Mouse (Mus musculus) gastrocnemius, adult 8-10 months (tissue): ENCODE data around the gene Enoph1. TPM values are rescaled to one million over a fixed set of nuclear protein-coding genes. Genes with fewer than 3 reads are reported as not detected.

Experiments used
- DNase-seq, 2 experiments: peaks; one replicate each; pipeline ENCODE4 v3.0.0; 2022; ENCODE audit warnings: low spot score in 2 of 2
- total RNA-seq, 4 experiments: library from RNA; stranded (reverse); gene quantifications; 2 replicates each; pipeline ENCODE4 v1.2.4; 2022

Enoph1 gene
- total RNA-seq = 1 to 10 TPM; 6.9 to 9.8 (median 8.3) TPM

DNA sequence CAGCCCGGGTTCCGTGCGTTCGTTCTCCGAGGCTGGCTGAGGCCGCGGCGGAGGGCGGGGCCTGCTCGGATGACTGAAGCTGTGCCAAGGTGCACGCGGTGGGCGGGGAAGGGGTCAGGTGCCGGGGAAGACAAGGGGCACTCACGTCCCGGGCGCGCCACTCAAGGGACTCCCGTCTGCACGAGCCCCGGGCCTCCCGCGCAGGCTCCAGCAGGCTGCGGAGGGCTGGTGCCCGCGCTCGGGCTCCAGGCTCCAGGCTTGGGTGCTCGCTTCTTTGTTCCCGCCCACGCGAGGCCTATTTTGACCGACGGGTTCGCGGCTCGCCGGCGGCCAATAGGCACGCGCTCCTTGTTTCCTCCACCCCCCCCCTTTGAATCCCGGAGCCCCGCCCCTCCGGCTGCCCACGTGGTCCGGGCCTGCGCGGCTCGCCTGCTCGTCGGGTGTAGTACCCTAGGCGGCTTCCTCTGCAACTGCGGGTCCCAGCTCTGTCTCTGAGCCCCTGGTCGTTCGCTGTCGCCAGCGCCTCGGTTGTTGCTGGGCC is at the start of gene Enoph1, which contains the start of gene Hnrnpdl:
Gene Enoph1, plus strand, starts transcription at position 384 of the 541 bp plus-strand sequence.
Gene Hnrnpdl, minus strand, starts transcription at position 63 of the 541 bp plus-strand sequence.
- DNase-seq = peak; percentile 87 to 90

DNA sequence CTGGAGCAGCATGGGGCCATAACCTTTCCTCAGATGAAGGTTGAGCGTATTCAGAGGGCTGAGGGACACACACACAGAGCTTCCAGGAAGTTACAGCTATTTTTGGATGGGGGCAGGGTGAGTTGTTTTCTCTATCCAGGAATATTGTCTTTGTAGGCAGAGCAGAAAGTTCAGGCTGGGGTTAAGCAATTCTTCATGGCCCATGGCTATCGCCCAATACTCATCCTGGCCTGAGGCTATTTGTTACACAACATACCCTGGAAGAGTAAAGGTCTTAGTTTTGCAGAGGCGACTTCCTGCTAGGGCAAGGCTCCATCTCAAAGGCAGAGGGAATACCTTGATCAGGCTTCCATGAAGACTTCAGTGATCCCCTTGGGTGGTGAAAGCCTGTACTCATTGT is 45.6 kb upstream of the Enoph1 start:
- DNase-seq = no peak

DNA sequence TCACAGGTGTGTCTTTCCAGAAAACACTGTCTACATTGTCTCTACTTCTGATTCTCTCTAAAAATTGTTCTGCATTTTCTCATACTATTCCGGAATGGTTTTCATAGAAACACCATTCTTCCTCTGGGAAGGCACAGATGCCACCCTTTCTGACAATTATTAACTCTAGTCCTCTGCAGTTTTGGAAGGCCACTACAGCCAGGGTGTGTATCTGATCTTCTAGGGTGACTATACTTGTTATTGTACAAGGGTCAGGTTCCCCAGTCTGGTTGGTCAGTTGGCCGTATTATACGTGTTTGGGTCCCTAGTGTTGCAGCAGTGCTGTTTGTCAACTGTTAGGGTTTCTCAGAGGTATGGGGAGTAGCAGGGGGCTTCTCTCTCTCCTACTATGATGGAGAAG is 45.1 kb upstream of the Enoph1 start:
- DNase-seq = no peak

DNA sequence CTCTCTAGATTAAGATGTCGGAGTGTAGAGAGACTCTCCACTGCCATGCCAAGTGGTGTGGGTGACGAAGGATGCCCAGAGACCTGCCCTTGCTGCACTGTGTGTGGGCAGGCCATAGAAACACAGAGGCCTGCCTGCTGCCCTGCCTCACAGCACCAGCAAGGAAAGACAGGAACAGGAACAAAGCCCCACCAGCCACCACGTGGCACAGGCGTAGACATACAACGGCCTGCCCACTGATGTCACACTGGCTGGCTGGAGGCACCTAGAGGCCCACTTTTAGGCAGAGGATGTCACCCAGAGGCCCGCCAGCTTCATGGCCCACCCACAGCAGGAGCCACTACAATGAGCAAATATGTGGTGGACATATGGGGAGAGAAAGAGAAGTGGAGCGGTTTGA is 39.7 kb upstream of the Enoph1 start:
- no peak for DNase-seq

DNA sequence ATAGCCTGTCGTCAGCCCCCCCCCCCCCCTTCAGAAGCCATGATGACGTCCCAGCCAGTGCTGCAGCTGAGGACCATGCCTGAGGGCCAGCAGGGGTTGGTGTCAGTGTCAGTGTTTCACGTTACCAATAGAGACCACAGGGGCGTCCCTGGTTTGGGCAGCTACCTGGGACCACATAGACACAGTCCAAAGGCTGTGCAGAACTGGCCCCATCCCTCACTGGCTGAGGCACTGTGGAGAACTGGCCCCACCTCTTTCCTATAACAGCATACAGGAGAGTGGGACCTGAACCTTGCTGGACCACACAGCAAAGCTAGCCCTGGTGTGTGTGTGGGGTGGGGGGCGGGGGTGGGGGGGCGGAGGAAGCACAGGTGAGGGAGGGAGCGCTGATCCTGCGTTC is 39.3 kb upstream of the Enoph1 start:
- DNase-seq = no peak

DNA sequence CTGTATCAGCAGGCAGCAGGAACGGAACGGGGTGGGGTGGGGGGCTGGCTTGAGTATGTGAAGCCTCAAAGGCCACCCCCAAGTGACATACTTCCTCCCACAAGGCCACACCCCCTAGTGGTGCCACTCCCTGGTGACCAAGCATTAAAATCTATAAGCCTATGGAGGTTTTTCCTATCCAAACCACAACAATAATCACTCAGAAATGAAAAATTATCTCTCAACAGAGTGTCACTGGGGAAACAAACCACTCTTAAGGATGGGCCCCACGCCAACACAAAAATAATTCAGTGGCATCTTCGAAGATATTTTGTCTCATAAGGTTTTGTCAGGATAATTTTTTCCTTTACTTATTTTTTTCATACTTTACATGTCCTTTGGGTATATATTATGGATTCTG is 35.9 kb upstream of the Enoph1 start:
- DNase-seq = no peak

DNA sequence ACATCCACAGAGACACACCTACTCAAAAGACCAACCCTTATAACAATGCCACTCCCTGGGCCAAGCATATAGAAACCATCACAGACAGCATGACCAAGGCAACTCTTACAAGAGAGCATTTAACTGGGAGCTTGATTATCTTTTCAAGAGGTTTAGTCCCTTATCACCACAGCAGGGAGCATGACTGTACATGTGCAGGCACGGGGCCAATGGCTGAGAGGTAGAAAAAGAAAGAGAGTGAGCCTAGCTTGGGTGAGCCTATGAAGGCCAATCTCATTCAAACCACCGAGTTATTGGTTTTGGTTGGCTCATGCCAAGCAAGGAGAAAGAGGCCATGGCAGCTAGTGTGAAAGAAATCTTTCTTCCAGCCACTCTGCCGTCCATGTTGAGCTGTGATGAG is 34.4 kb upstream of the Enoph1 start:
- no peak for DNase-seq

DNA sequence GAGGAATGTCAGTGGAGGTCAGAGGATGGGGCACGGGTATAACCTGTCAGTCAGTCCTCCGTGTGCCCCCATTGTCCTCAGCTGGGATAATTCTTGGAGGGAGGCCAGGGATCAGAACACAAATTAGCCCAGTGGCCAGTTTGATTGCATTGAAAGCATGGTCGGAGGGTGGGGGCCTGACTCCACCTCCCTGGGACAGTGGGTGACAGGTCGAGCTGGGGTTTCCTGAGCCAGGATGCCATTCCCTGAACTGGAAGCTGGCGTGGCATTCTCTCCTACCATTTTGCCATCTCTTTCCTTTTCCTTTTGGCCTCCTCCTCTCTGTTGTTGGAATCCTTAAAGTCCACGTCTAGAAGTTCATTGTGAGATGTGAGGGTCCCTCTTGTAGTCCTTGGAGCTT is 33.9 kb upstream of the Enoph1 start:
- no peak for DNase-seq

DNA sequence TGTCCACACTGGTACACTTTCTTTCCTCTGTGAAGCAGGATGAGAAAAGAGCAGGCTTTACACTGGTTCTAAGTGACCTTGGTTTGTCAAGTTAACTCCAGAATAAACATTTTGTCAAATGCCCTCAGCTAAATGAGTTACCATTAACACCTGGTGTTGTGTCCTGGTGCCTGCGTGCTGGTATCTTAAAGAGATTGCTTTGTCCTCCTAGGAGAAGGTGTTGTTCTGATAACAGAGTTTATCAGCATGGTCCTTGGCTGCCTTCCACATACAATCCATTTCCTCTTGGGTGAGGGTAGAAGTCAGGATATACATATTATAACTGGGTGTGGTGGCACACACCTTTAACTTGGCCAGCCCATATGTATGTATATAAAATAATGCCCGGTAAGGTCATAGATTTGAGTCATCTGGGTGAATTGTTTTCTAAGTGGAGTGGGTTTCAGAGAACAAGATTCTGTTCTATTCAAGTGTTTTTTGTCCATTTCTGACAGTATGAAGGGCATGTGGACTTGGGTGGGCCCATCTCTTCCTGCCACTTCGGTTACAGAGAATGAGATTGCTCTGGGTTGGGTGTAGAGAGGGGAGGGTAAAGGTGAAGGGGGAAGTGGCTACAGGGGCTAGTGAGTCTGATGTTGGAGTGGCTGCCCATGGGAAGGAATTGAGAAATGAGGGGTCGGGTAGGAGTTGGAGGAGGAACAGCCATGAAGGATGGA is 33.3 kb upstream of the Enoph1 start:
- no peak for DNase-seq

DNA sequence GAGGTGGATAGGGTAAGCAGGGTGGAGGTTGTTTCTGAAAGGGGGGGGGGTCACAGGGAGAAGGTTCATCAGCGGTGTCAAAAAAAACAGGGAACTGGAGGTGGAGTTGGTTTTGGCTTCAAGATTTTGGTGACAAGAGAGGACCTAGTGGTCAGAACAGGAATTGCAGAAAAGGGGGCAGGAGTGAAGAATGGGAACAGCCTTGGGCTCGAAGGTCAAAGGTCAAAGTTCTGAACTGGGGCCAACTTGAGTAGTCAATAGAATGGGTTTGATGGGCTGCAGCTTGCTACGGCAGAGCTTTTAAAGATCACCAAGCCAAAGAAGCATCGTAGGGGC is 32.8 kb upstream of the Enoph1 start:
- no peak for DNase-seq

DNA sequence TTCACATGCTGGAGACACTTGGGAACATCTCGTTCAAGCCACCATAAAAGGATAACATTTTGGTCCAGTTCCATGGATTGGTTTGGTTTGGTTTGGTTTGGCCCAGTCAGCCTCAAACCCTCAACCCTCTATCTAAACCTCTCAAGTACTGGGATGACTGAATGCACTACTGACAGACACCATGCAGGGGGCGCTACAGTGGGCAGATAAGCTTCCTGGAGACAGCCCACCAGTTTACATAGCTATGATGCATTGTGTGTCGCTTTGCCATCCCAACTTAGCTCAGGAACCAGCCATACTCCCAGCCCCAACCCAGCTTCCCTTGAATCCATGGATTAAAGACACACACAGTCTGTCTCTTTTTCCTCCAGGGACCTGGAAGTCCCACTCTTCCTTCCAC is 31.3 kb upstream of the Enoph1 start:
- DNase-seq = no peak

DNA sequence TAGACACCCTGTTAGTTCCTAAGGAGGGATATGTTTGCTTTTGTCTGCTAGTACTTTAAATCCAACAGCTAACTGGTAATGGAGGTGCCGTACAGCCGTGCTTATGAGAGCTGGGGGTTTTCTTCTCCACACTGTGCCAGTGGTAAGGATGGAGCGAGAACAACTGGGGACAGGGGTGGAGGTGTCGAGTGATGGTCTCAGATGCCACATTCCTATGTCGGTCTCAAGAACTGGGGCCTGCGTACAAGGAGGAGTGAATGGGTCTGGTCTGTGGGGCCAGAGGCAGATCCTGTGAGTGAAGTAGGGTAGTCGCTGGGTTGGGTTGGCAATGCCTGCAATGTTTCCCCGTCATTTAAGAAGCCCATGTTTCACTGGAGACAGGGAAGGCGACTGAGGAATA is 27.2 kb upstream of the Enoph1 start:
- DNase-seq = no peak

DNA sequence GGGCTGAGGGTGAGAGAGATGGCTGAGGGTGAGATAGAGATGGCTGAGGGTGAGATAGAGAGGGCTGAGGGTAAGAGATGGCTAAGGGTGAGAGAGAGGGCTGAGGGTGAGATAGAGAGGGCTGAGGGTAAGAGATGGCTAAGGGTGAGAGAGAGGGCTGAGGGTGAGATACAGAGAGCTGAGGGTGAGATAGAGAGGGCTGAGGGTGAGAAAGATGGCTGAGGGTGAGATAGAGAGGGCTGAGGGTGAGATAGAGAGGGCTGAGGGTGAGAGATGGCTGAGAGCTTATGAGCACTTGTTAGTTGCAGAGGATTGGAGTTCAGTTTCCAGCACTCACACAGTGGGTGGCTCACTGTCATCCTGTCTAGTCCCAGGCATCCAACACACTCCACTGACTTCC is 19.7 kb upstream of the Enoph1 start:
- no peak for DNase-seq

DNA sequence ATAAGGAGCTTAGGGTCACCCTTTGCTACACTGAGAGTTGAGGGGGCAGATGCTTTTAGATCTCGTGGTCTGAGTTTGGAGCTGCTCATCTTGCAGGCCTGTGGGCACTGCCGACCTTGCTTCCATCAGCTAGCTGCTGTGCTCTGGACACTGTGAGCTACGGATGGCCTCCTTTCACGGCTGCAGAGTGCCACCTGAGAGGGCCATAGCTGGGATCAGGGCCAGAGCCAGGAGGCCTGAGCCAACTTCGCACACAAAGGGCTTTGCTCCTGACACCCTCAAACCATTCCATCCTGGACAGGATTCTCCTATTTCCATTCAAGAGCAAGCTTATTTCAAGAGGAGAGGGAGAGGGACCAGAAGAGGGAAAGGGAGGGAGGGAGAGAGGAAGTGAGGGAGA is 15.4 kb upstream of the Enoph1 start:
- no peak for DNase-seq

DNA sequence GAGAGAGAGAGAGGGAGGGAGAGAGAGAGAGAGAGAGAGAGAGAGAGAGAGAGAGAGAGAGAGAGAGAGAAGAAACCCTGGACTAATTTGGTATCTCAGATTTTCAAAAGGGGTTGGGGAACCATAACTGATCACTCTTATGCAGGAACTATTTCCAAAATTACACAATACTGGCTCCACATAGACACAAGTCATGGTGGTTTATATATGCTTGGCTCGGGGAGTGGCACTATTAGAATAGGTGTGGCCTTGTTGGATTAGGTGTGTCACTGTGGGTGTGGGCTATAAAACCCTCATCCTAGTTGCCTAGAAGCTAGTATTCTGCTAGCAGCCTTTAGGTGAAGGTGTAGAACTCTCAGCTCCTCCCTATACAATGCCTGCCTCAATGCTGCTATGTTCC is 14.9 kb upstream of the Enoph1 start:
- DNase-seq = no peak

DNA sequence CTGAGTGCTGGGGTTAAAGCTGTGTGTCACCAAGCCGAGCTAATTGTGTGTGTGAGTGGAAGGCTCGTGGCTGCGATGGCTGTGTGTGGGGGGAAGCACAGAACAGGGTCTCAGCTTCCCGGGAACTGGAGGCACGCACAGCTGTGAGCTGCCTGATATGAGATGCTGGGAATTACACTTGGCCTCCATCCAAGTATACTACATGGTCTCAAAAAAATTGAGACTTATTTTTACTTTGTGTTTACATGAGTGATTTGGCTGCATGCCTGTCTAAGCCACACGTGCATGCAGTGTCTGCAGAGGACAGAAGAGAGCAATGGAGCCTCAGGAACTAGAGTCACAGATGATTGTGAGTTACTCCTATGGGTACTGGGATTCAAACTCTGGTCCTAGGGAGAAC is 9.7 kb upstream of the Enoph1 start:
- DNase-seq = no peak

DNA sequence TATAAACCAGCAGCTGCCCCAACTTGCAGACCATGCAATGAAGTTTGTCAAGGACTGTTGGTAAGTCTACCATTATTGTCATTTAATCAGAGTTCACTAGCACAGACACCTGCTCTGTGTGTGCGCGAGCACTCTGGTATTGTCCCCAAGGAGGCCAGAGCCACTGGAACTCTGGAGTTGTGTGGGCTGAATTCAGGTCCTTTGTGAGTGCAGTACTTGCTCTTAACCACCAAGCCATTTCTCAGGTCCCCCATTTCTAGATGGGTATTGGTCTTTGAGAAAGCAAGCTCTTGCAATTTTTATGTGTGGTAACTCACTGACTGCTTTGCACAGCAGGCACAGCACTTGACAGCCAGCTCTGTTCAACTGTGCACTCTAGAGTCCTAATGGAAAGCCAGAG is 7.7 kb upstream of the Enoph1 start:
- no peak for DNase-seq

DNA sequence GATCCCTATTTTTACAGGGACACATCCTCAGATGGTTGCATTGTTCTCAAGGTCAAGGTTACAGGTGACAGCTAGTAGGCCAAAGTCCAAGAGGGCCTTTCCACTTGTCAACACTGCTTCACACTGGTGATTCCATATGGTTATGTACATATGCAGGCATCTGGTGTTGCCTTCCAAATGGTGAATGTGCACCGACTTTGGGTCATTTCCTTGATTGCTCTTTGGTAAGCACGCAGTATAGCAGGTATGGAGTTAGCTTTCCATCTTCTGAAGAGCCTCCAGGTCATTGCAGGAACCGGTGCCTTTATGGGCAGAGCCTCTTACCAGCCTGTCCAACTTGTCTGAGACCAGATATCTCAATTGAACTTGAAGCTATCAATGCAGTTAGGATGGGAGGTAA is 7.1 kb upstream of the Enoph1 start:
- no peak for DNase-seq

DNA sequence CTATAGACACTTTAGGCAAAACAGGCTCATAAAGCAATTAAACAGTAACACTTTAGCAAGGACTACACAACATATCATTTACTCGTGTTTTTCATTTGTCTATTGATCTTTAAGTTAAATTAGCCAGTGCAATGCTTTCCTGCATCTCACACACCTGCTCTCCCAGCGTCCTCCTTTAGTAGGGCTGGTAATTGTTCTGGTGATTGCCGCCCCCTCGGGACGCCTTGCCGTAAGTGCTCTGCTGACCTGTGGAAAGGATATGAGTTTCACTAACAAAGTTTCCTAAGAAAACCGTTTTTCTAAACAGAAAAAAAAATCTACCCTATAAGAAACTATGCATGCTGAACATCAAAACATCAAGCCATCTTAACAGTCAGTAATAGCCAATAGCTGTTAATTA is 3.8 kb upstream of the Enoph1 start:
- no peak for DNase-seq

DNA sequence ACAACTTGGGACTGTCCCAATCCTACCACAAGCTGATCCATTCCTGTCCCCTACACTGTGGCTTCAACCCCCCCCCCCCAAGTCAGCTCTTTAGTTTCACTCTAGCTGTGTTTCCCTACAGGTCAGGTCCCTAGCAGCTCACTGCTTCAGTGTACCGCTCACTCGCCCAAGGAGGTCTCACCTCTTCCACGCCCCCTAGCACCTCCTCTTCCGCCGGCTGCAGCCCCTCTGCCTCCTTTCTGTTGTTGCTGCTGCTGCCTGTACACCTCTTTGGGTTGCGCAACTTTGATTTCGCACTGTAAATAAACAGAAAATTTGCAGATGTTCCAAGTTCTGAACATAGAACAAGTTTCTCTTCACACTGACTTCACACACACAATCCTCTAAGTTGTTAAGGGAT is 3.1 kb upstream of the Enoph1 start:
- DNase-seq = no peak

DNA sequence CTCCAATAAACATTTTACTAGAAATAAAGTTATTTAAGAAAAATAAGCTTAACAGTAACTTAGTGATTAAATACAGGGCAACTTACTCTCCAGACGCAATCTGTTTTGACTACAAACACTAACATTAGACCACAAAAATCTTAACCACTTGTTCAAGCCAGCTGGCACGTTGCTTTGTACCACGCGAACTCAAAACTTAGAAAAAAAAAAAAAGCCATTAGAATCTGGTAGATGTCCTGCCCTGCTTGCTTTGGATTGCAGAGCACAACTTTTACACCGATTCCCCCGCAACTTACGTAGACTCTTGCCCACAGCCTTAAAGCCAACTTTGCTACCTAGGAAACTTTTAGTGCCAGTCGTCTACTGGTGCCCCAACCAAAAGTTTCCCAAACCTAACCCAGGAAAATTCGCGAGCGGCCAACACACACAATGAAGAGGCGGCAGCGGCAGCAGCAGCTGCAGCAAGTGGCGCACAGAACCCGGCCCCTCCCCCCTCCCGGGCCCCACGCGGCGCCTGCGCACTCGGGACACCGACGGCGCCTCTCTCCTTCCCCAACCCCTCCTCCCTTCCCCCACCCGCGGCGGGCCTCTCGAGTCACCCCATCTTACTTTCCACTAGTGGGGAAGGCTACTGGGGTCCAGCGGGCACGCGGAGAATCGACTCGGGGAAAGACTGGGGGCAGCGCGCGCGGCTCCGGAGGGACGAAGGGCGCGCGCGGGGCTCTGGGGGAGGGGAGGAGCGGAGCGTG is 1.6 kb upstream of the Enoph1 start:
- peak; percentile 80 to 81 for DNase-seq

DNA sequence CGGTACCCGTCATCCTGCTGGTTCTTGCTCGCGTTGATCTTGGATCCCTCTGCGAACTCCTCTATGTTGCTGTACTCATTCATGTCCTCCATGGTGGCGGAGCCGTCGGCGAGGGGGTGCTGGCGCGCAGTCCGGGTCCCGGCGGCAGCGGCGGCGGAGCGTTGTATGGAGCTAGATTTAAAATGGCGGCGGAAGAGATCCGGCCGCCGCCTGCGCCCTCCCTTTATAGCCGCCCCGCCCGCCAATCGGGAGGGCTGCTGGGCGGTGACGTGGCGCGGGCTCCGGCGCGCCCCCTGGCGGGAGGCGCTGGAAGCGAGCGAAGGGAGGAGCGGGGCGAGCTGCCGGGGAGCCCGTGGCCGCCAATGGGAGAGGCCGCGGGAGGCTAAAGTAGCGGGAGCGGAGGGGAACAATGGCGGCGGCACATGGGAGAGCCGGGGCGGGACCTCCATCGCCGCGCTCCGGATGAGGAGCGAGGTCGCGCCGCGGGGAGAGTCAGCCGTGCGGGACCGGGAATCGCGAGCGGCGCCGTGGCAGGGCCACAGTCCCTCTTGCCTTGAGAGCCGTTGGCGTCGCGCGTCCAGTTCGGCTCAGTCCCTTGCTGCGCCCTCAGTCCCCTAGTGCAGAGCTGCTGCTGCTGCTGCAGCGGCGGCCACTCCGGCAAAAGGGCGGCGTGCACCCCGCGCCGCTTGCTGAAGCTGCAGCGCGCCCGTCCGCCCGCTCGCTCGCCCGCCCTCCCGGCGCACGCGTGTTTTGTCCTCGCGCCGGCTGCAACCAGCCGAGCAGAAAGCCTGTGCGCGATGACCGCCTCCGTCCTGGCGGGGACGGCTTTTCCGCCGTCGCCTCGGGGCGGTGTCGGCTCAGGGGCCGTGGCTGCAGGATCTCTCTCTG is 827 bp upstream of the Enoph1 start:
- DNase-seq = peak; percentile 96
